9 mouse cellular contexts compared by ENCODE assay signal in the genomic region with DNA sequence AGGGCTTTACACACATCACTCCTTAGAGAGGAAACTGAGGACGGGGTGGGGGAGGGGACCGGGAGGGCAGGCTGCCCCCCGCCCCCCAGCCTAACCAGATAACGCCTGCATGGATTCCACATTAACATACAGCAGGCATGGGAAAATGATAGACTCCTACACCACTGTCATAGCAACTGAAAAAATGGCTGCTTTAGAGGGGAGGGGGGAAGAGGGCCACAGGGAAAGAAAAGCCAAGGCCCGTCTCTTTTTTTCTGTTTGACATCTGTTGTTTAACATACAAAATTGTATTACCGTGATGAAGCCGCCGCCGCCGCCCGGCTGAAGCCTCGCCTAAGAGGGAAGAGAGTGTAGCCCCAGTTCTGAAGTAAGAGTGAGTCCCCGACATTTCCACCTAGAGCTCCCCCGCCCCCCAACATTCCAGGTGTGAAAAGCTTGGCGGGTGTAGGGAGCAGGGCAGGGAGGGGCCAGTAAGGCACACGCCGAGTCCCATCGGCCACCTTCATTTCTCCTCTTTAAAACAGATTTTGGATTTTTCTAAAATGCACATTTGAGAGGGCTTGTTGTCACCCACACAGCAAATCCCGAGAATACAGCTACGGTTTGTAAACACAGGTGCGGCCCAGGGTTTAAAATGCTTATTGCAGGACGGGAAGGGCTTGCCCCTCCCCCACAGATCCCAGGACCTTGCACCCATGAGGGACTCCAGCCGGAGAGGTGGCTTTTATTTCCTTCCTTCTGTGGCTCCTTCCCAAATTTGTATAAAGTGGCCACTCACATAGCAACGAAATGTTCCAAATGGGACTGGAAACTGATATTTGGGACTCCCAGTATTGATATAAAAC.
DNase-seq lines count a peak whose midpoint lies in the region; ATAC-seq lines count a peak whose summit lies in the region.
"Had no signal": no experiment of that assay in that cellular context is flagged by ENCODE, and none has a peak within 500 bp of the region (broad histone marks: within the 10 kb centered on the region; RNA-seq: fewer than 3 reads in every experiment).

No protein-coding gene starts in this region.

- DNase-seq in heart, adult 9 months (ENCODE audit: low spot score in 2 of 2): no peak
- peak; percentile 53 for DNase-seq in neural tube, embryonic 10.5 days (ENCODE audit: extremely low spot score, low spot score)
- DNase-seq in adrenal gland, postnatal 36 days: no peak
- no peak for DNase-seq in layer of hippocampus, adult 9-10 months (ENCODE audit: low spot score)
- no peak for DNase-seq in urinary bladder, postnatal 14 days (ENCODE audit: low spot score)

- 0 out of 2 replicates have a peak overlapping the region, but pooled peaks have one; percentile 26 for H3K9ac ChIP-seq in heart, embryonic 16.5 days (ENCODE audit: low read length)
- no peak overlapping the region for H3K9ac ChIP-seq in hindbrain, embryonic 16.5 days (ENCODE audit: low read depth, low read length)

- H3K27ac ChIP-seq in heart, embryonic 16.5 days (ENCODE audit: low read length): no peak overlapping the region
- H3K27ac ChIP-seq in hindbrain, embryonic 16.5 days (ENCODE audit: low read depth, low read length): no peak overlapping the region
- H3K27ac ChIP-seq: macrophage had no signal

- peaks cover 10% of the 10 kb centered on the region for H3K4me1 ChIP-seq in heart, embryonic 16.5 days (ENCODE audit: control insufficient read depth, insufficient read depth, low read length)
- H3K4me1 ChIP-seq in hindbrain, embryonic 16.5 days (ENCODE audit: control insufficient read depth, insufficient read depth, low read depth, low read length): peaks cover 3% of the 10 kb centered on the region

- peak overlapping the region; percentile 58 for H3K4me2 ChIP-seq in heart, embryonic 16.5 days (ENCODE audit: low read depth, low read length)
- peak overlapping the region; percentile 33 for H3K4me2 ChIP-seq in hindbrain, embryonic 16.5 days (ENCODE audit: low read length)

- 2% methylated on average over 24 of the region's 24 CpGs for WGBS in heart, embryonic 16.5 days
- 3% methylated on average over 24 of the region's 24 CpGs for WGBS in hindbrain, embryonic 16.5 days

- H3K4me3 ChIP-seq in heart, embryonic 16.5 days (ENCODE audit: low read length): peak overlapping the region; percentile 28
- H3K4me3 ChIP-seq in hindbrain, embryonic 16.5 days (ENCODE audit: low read length): no peak overlapping the region; the same call in 1 of the 2 replicates

- no peak for ATAC-seq in heart, embryonic 16.5 days (replicated peaks; ENCODE audit: extremely low read depth, insufficient read depth, low FRiP score)
- ATAC-seq in common myeloid progenitor, adult 5-6 weeks (replicated peaks; ENCODE audit: low read depth, poor library complexity, severe bottlenecking): 0 out of 2 replicates have a peak, but pooled peaks have one; percentile 20
- peak; percentile 40; the same call in 1 of the 2 replicates for ATAC-seq in hindbrain, embryonic 16.5 days

- H3K27me3 ChIP-seq in heart, embryonic 16.5 days (ENCODE audit: control insufficient read depth, insufficient read depth, low read length): peaks cover 50% of the 10 kb centered on the region
- peaks cover 11% of the 10 kb centered on the region for H3K27me3 ChIP-seq in hindbrain, embryonic 16.5 days (replicated peaks; ENCODE audit: control insufficient read depth, insufficient read depth, low read length)

- H3K36me3 ChIP-seq in heart, embryonic 16.5 days (ENCODE audit: control insufficient read depth, insufficient read depth): no peaks in the 10 kb centered on the region
- H3K36me3 ChIP-seq in hindbrain, embryonic 16.5 days (ENCODE audit: control insufficient read depth, insufficient read depth, low read length): no peaks in the 10 kb centered on the region

- H3K9me3 ChIP-seq in heart, embryonic 16.5 days (replicated peaks; ENCODE audit: control insufficient read depth, low read length): peaks cover 4% of the 10 kb centered on the region
- no peaks in the 10 kb centered on the region for H3K9me3 ChIP-seq in hindbrain, embryonic 16.5 days (ENCODE audit: control insufficient read depth, low read length)
